Mouse (Mus musculus) ovary, adult 10 weeks (tissue): ENCODE results near the gene Prss58. TPM values are rescaled to one million over a fixed set of nuclear protein-coding genes. Genes with fewer than 3 reads are reported as not detected.

ENCODE experiments used
- polyA plus RNA-seq: library from polyadenylated mRNA; stranded (reverse); fragments of 350-450 nt; fragmentation: Illumina TruSeq; extraction: RNeasy Lipid Tissue Mini Kit (QIAGEN cat#74804); gene quantifications from one replicate; pipeline ENCODE4 v1.2.3, GENCODE M21; 2014

Gene Prss58
- polyA plus RNA-seq = not detected

DNA sequence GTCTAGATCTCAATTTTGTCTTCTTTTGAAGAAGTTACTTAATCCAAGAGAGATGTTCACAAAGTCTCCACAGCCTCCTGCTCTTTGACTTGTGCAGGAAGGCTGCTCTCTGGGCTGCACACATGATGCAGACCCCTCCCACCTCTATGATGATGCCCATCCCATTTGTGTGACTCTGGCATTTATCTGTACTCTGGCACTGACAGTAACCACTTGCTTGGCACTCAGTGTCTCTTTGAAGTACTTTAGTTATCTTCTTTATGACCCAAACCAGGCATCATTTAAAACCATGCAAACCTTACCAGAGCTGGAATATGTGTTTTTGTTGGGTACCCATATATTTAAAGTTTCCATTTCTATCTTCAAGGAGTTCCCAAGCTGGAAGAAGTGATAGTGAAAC lies at the start of gene Prss58:
Gene Prss58, minus strand, starts transcription at position 101 of the 400 bp plus-strand sequence.

DNA sequence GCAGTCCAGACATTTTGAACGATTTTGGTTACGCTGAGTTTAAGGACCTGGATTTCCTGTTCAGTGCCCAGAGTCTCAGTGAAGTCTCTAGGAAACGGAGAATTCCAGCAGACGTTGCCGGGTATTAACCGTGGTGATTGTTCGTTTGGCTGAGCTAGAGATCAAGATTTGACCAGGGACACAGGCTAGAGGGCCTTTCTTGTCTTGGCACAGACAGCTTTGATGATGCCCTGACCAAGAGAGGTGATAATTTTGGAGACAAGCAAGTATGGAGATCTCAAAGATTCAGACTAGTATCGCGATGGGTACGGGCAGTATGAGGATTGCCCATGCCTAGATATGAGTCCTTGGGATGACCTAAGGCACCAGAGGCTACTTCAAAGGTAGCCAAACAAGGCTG lies 40.3 kb upstream of the Prss58 start, which contains the start of gene 1700074P13Rik:
Gene 1700074P13Rik, minus strand, starts transcription at position 101 of the 400 bp plus-strand sequence.

GRCm38 (mm10) chr6:40887394-40887793 lies 12.8 kb downstream of the Prss58 start, which contains the start of gene Moxd2:
TSS of gene Moxd2 (minus strand) at chr6:40887494.

Other genes starting within 250 kb of the Prss58 start
- not detected for gene Moxd2, start 12.9 kb downstream of the Prss58 start, polyA plus RNA-seq
- not detected for gene 1700074P13Rik, start 40.2 kb upstream of the Prss58 start, polyA plus RNA-seq
- gene Gm4744, start 51.5 kb upstream of the Prss58 start, polyA plus RNA-seq = not detected
- not detected for gene 1810009J06Rik, start 64.4 kb upstream of the Prss58 start, polyA plus RNA-seq
- not detected for gene Gm2663, start 99.1 kb upstream of the Prss58 start, polyA plus RNA-seq
- gene 2210010C04Rik, start 135.1 kb upstream of the Prss58 start, polyA plus RNA-seq = 0.63 TPM